Mouse (Mus musculus): Measurements from ENCODE around the gene Tardbp. TPM values are rescaled to one million over a fixed set of nuclear protein-coding genes. Genes with fewer than 3 reads are reported as not detected.

Tardbp gene
- 433 and 939 TPM in 2 replicates for polyA plus RNA-seq (2012; ENCODE audit: insufficient read depth, insufficient read length, low replicate concordance, missing spikeins)

- H3K4me3 ChIP-seq (ENCODE audit: insufficient read depth, low read depth, low read length): peak within 1 kb of the TSS; percentile 84
- H3K27ac ChIP-seq (ENCODE audit: insufficient read depth, low read depth, low read length): peak within 1 kb of the TSS; percentile 88
- peaks cover 11% of the 10 kb centered on the region; the same call in 1 of the 2 replicates for H3K4me1 ChIP-seq (ENCODE audit: control insufficient read depth, insufficient read depth, low read length)
- TF ChIP-seq CTCF (IDR thresholded peaks at IDR 0.05; ENCODE audit: insufficient read depth, low read depth, low read length) (no peak), POLR2A (IDR thresholded peaks at IDR 0.05; ENCODE audit: insufficient read depth, low read depth, low read length) (peak; percentile 73)
- WGBS: under 1% methylated on average over 51 of the region's 51 CpGs
Observed at GRCm38 (mm10) chr4:148626623-148627185, at the start of gene Tardbp. Gene Tardbp (minus strand): TSS chr4:148627019.

GRCm38 (mm10) chr4:148676188-148676960, 49.6 kb upstream of the Tardbp start:
- TF ChIP-seq CTCF (IDR thresholded peaks at IDR 0.05; ENCODE audit: insufficient read depth, low read depth, low read length) (no peak), POLR2A (IDR thresholded peaks at IDR 0.05; ENCODE audit: insufficient read depth, low read depth, low read length) (no peak)
- Histone ChIP-seq H3K4me3 (ENCODE audit: insufficient read depth, low read depth, low read length) (no peak overlapping the region), H3K27ac (ENCODE audit: insufficient read depth, low read depth, low read length) (no peak overlapping the region), H3K4me1 (ENCODE audit: control insufficient read depth, insufficient read depth, low read length) (peaks cover 2% of the 10 kb centered on the region; the same call in 1 of the 2 replicates)
- WGBS: 73% methylated on average over 16 of the region's 16 CpGs

- Histone ChIP-seq H3K27ac (ENCODE audit: insufficient read depth, low read depth, low read length) (no peak overlapping the region), H3K4me1 (ENCODE audit: control insufficient read depth, insufficient read depth, low read length) (peaks cover 7% of the 10 kb centered on the region), H3K4me3 (ENCODE audit: insufficient read depth, low read depth, low read length) (no peak overlapping the region)
- TF ChIP-seq CTCF (IDR thresholded peaks at IDR 0.05; ENCODE audit: insufficient read depth, low read depth, low read length) (no peak), POLR2A (IDR thresholded peaks at IDR 0.05; ENCODE audit: insufficient read depth, low read depth, low read length) (no peak)
- 80% methylated on average over 7 of the region's 7 CpGs for WGBS
Observed at GRCm38 (mm10) chr4:148675043-148675442, 48.2 kb upstream of the Tardbp start.

GRCm38 (mm10) chr4:148671230-148671947, 44.6 kb upstream of the Tardbp start:
- H3K4me3 ChIP-seq (ENCODE audit: insufficient read depth, low read depth, low read length): no peak overlapping the region
- TF ChIP-seq CTCF (IDR thresholded peaks at IDR 0.05; ENCODE audit: insufficient read depth, low read depth, low read length) (no peak), POLR2A (IDR thresholded peaks at IDR 0.05; ENCODE audit: insufficient read depth, low read depth, low read length) (no peak)
- no peak overlapping the region for H3K27ac ChIP-seq (ENCODE audit: insufficient read depth, low read depth, low read length)
- 48% methylated on average over 16 of the region's 16 CpGs for WGBS
- H3K4me1 ChIP-seq (ENCODE audit: control insufficient read depth, insufficient read depth, low read length): peaks cover 20% of the 10 kb centered on the region

- Histone ChIP-seq H3K4me3 (ENCODE audit: insufficient read depth, low read depth, low read length) (no peak overlapping the region), H3K27ac (ENCODE audit: insufficient read depth, low read depth, low read length) (no peak overlapping the region), H3K4me1 (ENCODE audit: control insufficient read depth, insufficient read depth, low read length) (peaks cover 26% of the 10 kb centered on the region)
- TF ChIP-seq CTCF (IDR thresholded peaks at IDR 0.05; ENCODE audit: insufficient read depth, low read depth, low read length): no peak
- TF ChIP-seq POLR2A (IDR thresholded peaks at IDR 0.05; ENCODE audit: insufficient read depth, low read depth, low read length): no peak
- 48% methylated on average over 15 of the region's 15 CpGs for WGBS
Observed at GRCm38 (mm10) chr4:148667006-148667755, 40.4 kb upstream of the Tardbp start.

- no peak for TF ChIP-seq CTCF (IDR thresholded peaks at IDR 0.05; ENCODE audit: insufficient read depth, low read depth, low read length)
- TF ChIP-seq POLR2A (IDR thresholded peaks at IDR 0.05; ENCODE audit: insufficient read depth, low read depth, low read length): no peak
- 81% methylated on average over 6 of the region's 6 CpGs for WGBS
- no peak overlapping the region for H3K27ac ChIP-seq (ENCODE audit: insufficient read depth, low read depth, low read length)
- H3K4me1 ChIP-seq (ENCODE audit: control insufficient read depth, insufficient read depth, low read length): peaks cover 23% of the 10 kb centered on the region
- H3K4me3 ChIP-seq (ENCODE audit: insufficient read depth, low read depth, low read length): no peak overlapping the region
Observed at GRCm38 (mm10) chr4:148664021-148664420, 37.2 kb upstream of the Tardbp start.

GRCm38 (mm10) chr4:148663326-148663725, 36.5 kb upstream of the Tardbp start:
- WGBS: 83% methylated on average over 7 of the region's 7 CpGs
- TF ChIP-seq CTCF (IDR thresholded peaks at IDR 0.05; ENCODE audit: insufficient read depth, low read depth, low read length) (no peak), POLR2A (IDR thresholded peaks at IDR 0.05; ENCODE audit: insufficient read depth, low read depth, low read length) (no peak)
- peaks cover 25% of the 10 kb centered on the region for H3K4me1 ChIP-seq (ENCODE audit: control insufficient read depth, insufficient read depth, low read length)
- H3K4me3 ChIP-seq (ENCODE audit: insufficient read depth, low read depth, low read length): no peak overlapping the region
- no peak overlapping the region for H3K27ac ChIP-seq (ENCODE audit: insufficient read depth, low read depth, low read length)

GRCm38 (mm10) chr4:148662168-148662965, 35.5 kb upstream of the Tardbp start:
- no peak for TF ChIP-seq POLR2A (IDR thresholded peaks at IDR 0.05; ENCODE audit: insufficient read depth, low read depth, low read length)
- TF ChIP-seq CTCF (IDR thresholded peaks at IDR 0.05; ENCODE audit: insufficient read depth, low read depth, low read length): no peak; the same call in 1 of the 2 replicates
- WGBS: 38% methylated on average over 21 of the region's 21 CpGs
- H3K4me3 ChIP-seq (ENCODE audit: insufficient read depth, low read depth, low read length): no peak overlapping the region

More at GRCm38 (mm10) chr4:148662168-148662965, 35.5 kb upstream of the Tardbp start:
- H3K27ac ChIP-seq (ENCODE audit: insufficient read depth, low read depth, low read length): no peak overlapping the region
- H3K4me1 ChIP-seq (ENCODE audit: control insufficient read depth, insufficient read depth, low read length): peaks cover 23% of the 10 kb centered on the region
